Mouse (Mus musculus): ENCODE results near the gene Gm10309. TPM values are rescaled to one million over a fixed set of nuclear protein-coding genes. Genes with fewer than 3 reads are reported as not detected.

Gene Gm10309
- polyA plus RNA-seq, 1 experiment from 2014 or later = 0.10 TPM

GRCm38 (mm10) chr17:86476674-86477073 lies 28.4 kb downstream of the Gm10309 start:
- no peak for DNase-seq (ENCODE audit: low spot score)

GRCm38 (mm10) chr17:86471684-86472083 lies 33.3 kb downstream of the Gm10309 start:
- peak; percentile 36 for DNase-seq (ENCODE audit: low spot score)

GRCm38 (mm10) chr17:86470160-86470559 lies 34.9 kb downstream of the Gm10309 start:
- DNase-seq (ENCODE audit: low spot score) = no peak

GRCm38 (mm10) chr17:86467967-86468366 lies 37.1 kb downstream of the Gm10309 start:
- no peak for DNase-seq (ENCODE audit: low spot score)

- no peak for DNase-seq (ENCODE audit: low spot score)
These were observed 37.6 kb downstream of the Gm10309 start for GRCm38 (mm10) chr17:86467291-86467898.

GRCm38 (mm10) chr17:86466871-86467270 lies 38.2 kb downstream of the Gm10309 start:
- no peak for DNase-seq (ENCODE audit: low spot score)

GRCm38 (mm10) chr17:86466412-86466811 lies 38.6 kb downstream of the Gm10309 start:
- DNase-seq (ENCODE audit: low spot score) = no peak

GRCm38 (mm10) chr17:86465865-86466264 lies 39.2 kb downstream of the Gm10309 start:
- no peak for DNase-seq (ENCODE audit: low spot score)

- no peak for DNase-seq (ENCODE audit: low spot score)
These were observed 40.2 kb downstream of the Gm10309 start for GRCm38 (mm10) chr17:86464689-86465363.

- no peak for DNase-seq (ENCODE audit: low spot score)
These were observed 40.8 kb downstream of the Gm10309 start for GRCm38 (mm10) chr17:86464197-86464596.

GRCm38 (mm10) chr17:86463369-86463768 lies 41.7 kb downstream of the Gm10309 start:
- no peak for DNase-seq (ENCODE audit: low spot score)

GRCm38 (mm10) chr17:86460645-86461430 lies 44.2 kb downstream of the Gm10309 start:
- DNase-seq (ENCODE audit: low spot score) = no peak

GRCm38 (mm10) chr17:86458302-86458980 lies 46.6 kb downstream of the Gm10309 start:
- DNase-seq (ENCODE audit: low spot score) = no peak

- DNase-seq (ENCODE audit: low spot score) = no peak
These were observed 48.5 kb downstream of the Gm10309 start for GRCm38 (mm10) chr17:86456512-86456911.

- no peak for DNase-seq (ENCODE audit: low spot score)
These were observed 50.7 kb downstream of the Gm10309 start for GRCm38 (mm10) chr17:86454351-86454706.

GRCm38 (mm10) chr17:86453673-86454350 lies 51.2 kb downstream of the Gm10309 start:
- no peak for DNase-seq (ENCODE audit: low spot score)

- DNase-seq (ENCODE audit: low spot score) = no peak
These were observed 52.1 kb downstream of the Gm10309 start for GRCm38 (mm10) chr17:86452934-86453333.

Data from thymus, postnatal 0 days (tissue).